Mouse (Mus musculus): Measurements from ENCODE around the gene Gm10681.

- no peak for TF ChIP-seq POLR2A (IDR thresholded peaks at IDR 0.05; ENCODE audit: insufficient read depth, low read length)
- no peak for TF ChIP-seq CTCF (IDR thresholded peaks at IDR 0.05; ENCODE audit: low read depth, low read length)
- TF ChIP-seq EP300 (IDR thresholded peaks at IDR 0.05; ENCODE audit: insufficient read depth, low read depth, low read length): no peak
Measured at GRCm38 (mm10) chr3:98613963-98614362, 25.4 kb upstream of the Gm10681 start.

All from ES-Bruce4 (cell line).